Mouse (Mus musculus) heart, adult 18-20 months (tissue): ENCODE results near the gene Rgs6. TPM values are rescaled to one million over a fixed set of nuclear protein-coding genes. Genes with fewer than 3 reads are reported as not detected.
A peak's percentile ranks its signal among the peaks of the same experiment; 100 is the strongest.

Experiments
- DNase-seq, 2 experiments: peaks; one replicate each; pipeline ENCODE4 v3.0.0; 2021 to 2022; ENCODE audit warnings: mixed read lengths in 1 of 2
- total RNA-seq, 2 experiments: library from RNA; stranded (reverse); gene quantifications; 2 replicates each; pipeline ENCODE4 v1.2.3; 2021

Gene Rgs6
- total RNA-seq, 2 experiments from 2014 or later, result 8.8 to 11.5 TPM

- DNase-seq, result no peak
Measured at GRCm38 (mm10) chr12:83207481-83207880, 619.4 kb downstream of the Rgs6 start.

GRCm38 (mm10) chr12:83208011-83208410, 619.9 kb downstream of the Rgs6 start:
- DNase-seq, result no peak

DNA sequence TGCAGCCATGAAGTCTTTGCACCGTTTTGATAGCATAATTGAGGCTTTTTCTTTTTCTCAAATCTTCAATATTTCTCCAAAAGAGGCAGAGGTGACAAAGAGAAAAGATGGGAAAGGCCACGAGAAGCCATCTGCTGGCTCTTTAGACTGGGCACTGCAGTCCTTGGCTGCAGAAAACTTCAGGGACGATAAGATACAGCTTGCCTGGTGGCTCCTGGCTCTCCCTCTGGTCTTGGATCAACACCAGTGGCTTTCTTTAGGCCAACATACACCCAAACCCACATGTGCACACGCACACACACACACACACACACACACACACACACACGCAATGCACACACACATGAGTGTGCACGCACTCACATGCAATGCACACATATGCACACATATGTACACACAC, 620.7 kb downstream of the Rgs6 start:
- no peak for DNase-seq

GRCm38 (mm10) chr12:83209461-83209860, 621.4 kb downstream of the Rgs6 start:
- DNase-seq, result peak; percentile 45 to 50

- no peak for DNase-seq
Measured at GRCm38 (mm10) chr12:83210294-83210693, 622.2 kb downstream of the Rgs6 start.

DNA sequence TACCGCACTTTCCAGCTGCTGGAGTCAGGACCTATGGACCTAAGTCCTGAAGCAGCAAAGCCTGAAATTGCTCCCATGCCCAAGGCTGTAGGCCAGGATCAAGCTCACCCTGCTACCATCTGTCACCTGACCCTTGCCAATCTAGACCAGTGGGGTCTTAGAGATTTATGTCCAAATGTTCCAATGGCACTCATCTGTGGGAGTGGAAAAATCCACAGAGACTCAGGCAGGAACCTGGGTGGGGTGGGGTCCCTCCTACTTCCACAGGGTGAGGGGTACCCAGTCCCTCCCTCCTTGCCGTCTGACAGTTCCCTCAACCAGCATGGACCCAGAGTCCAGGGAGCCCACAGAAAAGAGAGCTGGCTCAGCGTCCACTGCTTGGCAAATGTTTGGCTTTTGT, 622.6 kb downstream of the Rgs6 start:
- no peak for DNase-seq

DNA sequence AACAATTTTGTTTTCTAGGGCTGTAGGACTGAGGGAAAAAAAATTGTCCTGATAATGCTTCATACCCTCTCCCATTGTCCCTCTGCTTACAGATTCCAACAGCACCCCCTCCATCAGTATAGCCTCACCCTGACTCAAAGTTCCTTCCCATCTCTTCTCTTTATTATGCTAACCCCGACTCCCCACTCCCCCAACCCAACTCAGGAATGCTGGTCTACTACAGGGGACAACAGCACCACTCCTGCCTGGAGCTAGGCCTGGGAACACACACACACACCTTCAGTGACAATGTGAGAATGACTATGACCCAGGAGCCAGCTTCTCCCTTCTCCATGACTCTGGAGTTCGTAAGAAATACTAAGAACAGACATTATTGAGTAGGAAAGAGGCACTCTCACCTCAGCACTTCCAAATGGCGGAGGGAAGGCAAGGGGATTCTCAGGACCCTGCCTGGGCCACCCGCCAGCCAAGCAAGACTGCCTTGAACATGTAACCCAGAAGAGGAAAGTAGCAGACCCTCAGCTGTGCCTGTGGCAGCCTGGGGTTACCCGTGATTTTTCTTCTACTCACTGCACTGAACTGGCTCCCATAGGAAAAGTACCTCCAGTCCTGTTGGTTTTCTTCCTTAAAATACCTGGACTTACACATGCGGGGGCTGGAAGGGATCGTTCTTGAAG, 623.2 kb downstream of the Rgs6 start:
- DNase-seq, result no peak
